ENCODE assay signal across 9 mouse cellular contexts in the genomic region with DNA sequence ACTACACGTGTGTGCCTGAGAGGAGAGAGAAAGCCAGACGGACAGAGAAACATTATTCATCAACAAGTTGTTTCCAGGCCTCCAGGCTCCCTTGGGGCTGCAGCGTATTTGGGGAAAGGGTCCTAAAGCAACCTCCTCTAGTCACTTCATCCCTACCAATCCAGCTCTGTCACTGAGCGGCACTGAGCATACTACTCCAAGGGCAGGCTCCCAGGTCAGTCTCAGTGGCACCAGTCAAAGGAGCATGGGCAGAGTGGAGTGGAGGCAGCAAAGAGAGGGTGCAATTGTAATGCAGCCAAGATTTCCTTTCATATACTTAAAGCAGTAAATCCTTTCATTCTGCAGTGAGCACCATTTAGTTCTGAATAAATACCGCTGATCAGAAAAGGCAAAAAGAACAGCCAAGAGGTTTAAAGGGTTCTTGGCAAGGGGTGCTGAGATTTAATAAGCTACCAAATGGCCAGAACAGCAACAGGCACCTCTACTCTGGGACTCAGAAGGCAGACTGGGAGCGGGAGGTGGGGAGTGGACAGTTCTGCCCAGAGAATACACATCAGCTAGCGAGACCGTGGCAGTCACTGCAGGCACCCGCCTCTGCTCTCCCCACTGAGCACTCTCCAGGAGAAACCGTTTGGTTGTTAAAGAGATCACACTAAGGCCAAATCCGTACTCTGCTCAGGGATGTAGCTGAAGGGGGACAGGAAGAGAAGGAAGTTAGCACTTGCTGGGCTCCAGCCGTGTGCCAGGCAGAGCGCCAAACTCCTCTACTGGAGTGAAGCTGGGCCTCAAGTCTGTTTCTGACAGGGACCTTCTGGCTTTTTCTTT. TPM values are rescaled to one million over a fixed set of nuclear protein-coding genes. Genes with fewer than 3 reads are reported as not detected.
A peak's percentile ranks its signal among the peaks of the same experiment; 100 is the strongest.
DNase-seq lines count a peak whose midpoint lies in the region; ATAC-seq lines count a peak whose summit lies in the region.
"Had no signal": no experiment of that assay in that cellular context is flagged by ENCODE, and none has a peak within 500 bp of the region (broad histone marks: within the 10 kb centered on the region; RNA-seq: fewer than 3 reads in every experiment).

No protein-coding gene starts in this region.

- H3K9me3 ChIP-seq in heart, embryonic 16.5 days (replicated peaks; ENCODE audit: control insufficient read depth, low read length): no peaks in the 10 kb centered on the region
- H3K9me3 ChIP-seq in lung, embryonic 16.5 days (ENCODE audit: control insufficient read depth, low read length): no peaks in the 10 kb centered on the region
- no peaks in the 10 kb centered on the region for H3K9me3 ChIP-seq in liver, embryonic 11.5 days (ENCODE audit: control insufficient read depth, low read length)
- H3K9me3 ChIP-seq: liver, embryonic 13.5 days had no signal

- peak; percentile 37 to 44 for DNase-seq in heart, adult 9 months (ENCODE audit: low spot score in 2 of 2)
- DNase-seq in heart, adult 8-10 months (ENCODE audit: low spot score): no peak
- peak; percentile 30 for DNase-seq in brain, embryonic 18.5 days (ENCODE audit: low read depth, low spot score)
- no peak for DNase-seq in yolk sac, embryonic 10.5 days (ENCODE audit: low spot score)
- DNase-seq in liver, embryonic 11.5 days (ENCODE audit: low spot score): no peak
- DNase-seq in thymus, postnatal 0 days (ENCODE audit: low spot score): no peak
- DNase-seq: liver, embryonic 13.5 days had no signal

- peak; percentile 26; the same call in 1 of the 2 replicates for ATAC-seq in heart, embryonic 16.5 days (replicated peaks; ENCODE audit: extremely low read depth, insufficient read depth, low FRiP score)
- peak; percentile 58 for ATAC-seq in lung, embryonic 16.5 days (ENCODE audit: low read depth)
- no peak for ATAC-seq in liver, embryonic 11.5 days (replicated peaks; ENCODE audit: low FRiP score)

- peaks cover 24% of the 10 kb centered on the region for H3K4me1 ChIP-seq in heart, embryonic 16.5 days (ENCODE audit: control insufficient read depth, insufficient read depth, low read length)
- peaks cover 18% of the 10 kb centered on the region for H3K4me1 ChIP-seq in lung, embryonic 16.5 days (replicated peaks; ENCODE audit: control insufficient read depth, insufficient read depth, low read length)
- H3K4me1 ChIP-seq in liver, embryonic 11.5 days (replicated peaks; ENCODE audit: control insufficient read depth, insufficient read depth, low read length): peaks cover 8% of the 10 kb centered on the region

- H3K36me3 ChIP-seq in heart, embryonic 16.5 days (ENCODE audit: control insufficient read depth, insufficient read depth): no peaks in the 10 kb centered on the region
- H3K36me3 ChIP-seq in lung, embryonic 16.5 days (ENCODE audit: control insufficient read depth, insufficient read depth, low read length): no peaks in the 10 kb centered on the region
- no peaks in the 10 kb centered on the region for H3K36me3 ChIP-seq in liver, embryonic 11.5 days (ENCODE audit: control insufficient read depth, insufficient read depth, low read length)
- H3K36me3 ChIP-seq: liver, embryonic 13.5 days had no signal

- WGBS in heart, embryonic 16.5 days: 45% methylated on average over 13 of the region's 13 CpGs
- 40% methylated on average over 13 of the region's 13 CpGs for WGBS in lung, embryonic 16.5 days
- WGBS in liver, embryonic 11.5 days: 69% methylated on average over 13 of the region's 13 CpGs

- H3K9ac ChIP-seq in heart, embryonic 16.5 days (ENCODE audit: low read length): no peak overlapping the region
- H3K9ac ChIP-seq in lung, embryonic 16.5 days (ENCODE audit: low read length): no peak overlapping the region
- H3K9ac ChIP-seq in liver, embryonic 11.5 days (ENCODE audit: low read depth, low read length): no peak overlapping the region
- H3K9ac ChIP-seq: liver, embryonic 13.5 days had no signal

- H3K27me3 ChIP-seq in heart, embryonic 16.5 days (ENCODE audit: control insufficient read depth, insufficient read depth, low read length): no peaks in the 10 kb centered on the region
- H3K27me3 ChIP-seq in lung, embryonic 16.5 days (ENCODE audit: control insufficient read depth, insufficient read depth, low read depth, low read length): no peaks in the 10 kb centered on the region
- H3K27me3 ChIP-seq in liver, embryonic 11.5 days (replicated peaks; ENCODE audit: control insufficient read depth, insufficient read depth, low read length): no peaks in the 10 kb centered on the region
- H3K27me3 ChIP-seq: liver, embryonic 13.5 days had no signal

- no peak overlapping the region; the same call in 1 of the 2 replicates for H3K27ac ChIP-seq in heart, embryonic 16.5 days (ENCODE audit: low read length)
- H3K27ac ChIP-seq in lung, embryonic 16.5 days (ENCODE audit: low read length): peak overlapping the region; percentile 48
- no peak overlapping the region for H3K27ac ChIP-seq in liver, embryonic 11.5 days (ENCODE audit: low read depth, low read length)
- H3K27ac ChIP-seq: liver, embryonic 13.5 days had no signal

- no peak overlapping the region for H3K4me3 ChIP-seq in heart, embryonic 16.5 days (ENCODE audit: low read length)
- no peak overlapping the region for H3K4me3 ChIP-seq in lung, embryonic 16.5 days (ENCODE audit: low read length)
- H3K4me3 ChIP-seq in liver, embryonic 11.5 days (ENCODE audit: low read depth, low read length): no peak overlapping the region
- H3K4me3 ChIP-seq: liver, embryonic 13.5 days had no signal

- no peak overlapping the region for H3K4me2 ChIP-seq in heart, embryonic 16.5 days (ENCODE audit: low read depth, low read length)
- H3K4me2 ChIP-seq in lung, embryonic 16.5 days (ENCODE audit: low read depth, low read length): no peak overlapping the region
- no peak overlapping the region for H3K4me2 ChIP-seq in liver, embryonic 11.5 days
- H3K4me2 ChIP-seq: liver, embryonic 13.5 days had no signal

RNA-seq across cellular contexts. Expression of a gene that starts 19.8 kb away (rescaled TPM):
- 10 to 100 TPM; 53.7 to 61.8 (median 55.7) TPM for total RNA-seq in heart, adult 8-10 months (2022)
- polyA plus RNA-seq in heart, embryonic 16.5 days (2015; fragmentation: Nextera tagmentation; extraction: Ambion mirVana): 64.9 and 68.9 TPM in 2 replicates
- polyA plus RNA-seq in lung, embryonic 16.5 days (2015; fragmentation: Nextera tagmentation; extraction: Ambion mirVana): 86.0 and 89.8 TPM in 2 replicates
- 95.7 and 105 TPM in 2 replicates for polyA plus RNA-seq in liver, embryonic 11.5 days (2014; fragmentation: Nextera tagmentation; extraction: Ambion mirVana)
- 95.7 and 99.8 TPM in 2 replicates for polyA plus RNA-seq in thymus, postnatal 0 days (2015; fragmentation: Nextera tagmentation; extraction: Ambion mirVana)

RNA-seq across cellular contexts. Expression of a gene that starts 28.8 kb away (rescaled TPM):
- 100 to 1,000 TPM; 168 to 198 (median 178) TPM for total RNA-seq in heart, adult 8-10 months (2022)
- polyA plus RNA-seq in heart, embryonic 16.5 days (2015; fragmentation: Nextera tagmentation; extraction: Ambion mirVana): 60.4 and 64.0 TPM in 2 replicates
- polyA plus RNA-seq in lung, embryonic 16.5 days (2015; fragmentation: Nextera tagmentation; extraction: Ambion mirVana): 52.8 and 57.4 TPM in 2 replicates
- 15.6 and 16.1 TPM in 2 replicates for polyA plus RNA-seq in liver, embryonic 11.5 days (2014; fragmentation: Nextera tagmentation; extraction: Ambion mirVana)
- 4.3 and 5.9 TPM in 2 replicates for polyA plus RNA-seq in thymus, postnatal 0 days (2015; fragmentation: Nextera tagmentation; extraction: Ambion mirVana)

RNA-seq across cellular contexts. Expression of a gene that starts 47.8 kb away (rescaled TPM):
- total RNA-seq in heart, adult 8-10 months (2022): 1 to 10 TPM; 1.7 to 4.2 (median 3.3) TPM
- 11.5 and 11.7 TPM in 2 replicates for polyA plus RNA-seq in heart, embryonic 16.5 days (2015; fragmentation: Nextera tagmentation; extraction: Ambion mirVana)
- 22.0 and 22.1 TPM in 2 replicates for polyA plus RNA-seq in lung, embryonic 16.5 days (2015; fragmentation: Nextera tagmentation; extraction: Ambion mirVana)
- polyA plus RNA-seq in liver, embryonic 11.5 days (2014; fragmentation: Nextera tagmentation; extraction: Ambion mirVana): 12.9 and 15.3 TPM in 2 replicates
- 33.7 and 35.8 TPM in 2 replicates for polyA plus RNA-seq in thymus, postnatal 0 days (2015; fragmentation: Nextera tagmentation; extraction: Ambion mirVana)

Comparison
In these comparisons a context has a peak if more than half of its experiments do, and no peak if none do; other contexts are left out.
1. DNase-seq: peak in heart, adult 9 months (2 of 2) and brain, embryonic 18.5 days (single experiment); none in heart, adult 8-10 months (single experiment), yolk sac, embryonic 10.5 days (single experiment), liver, embryonic 11.5 days (single experiment) and thymus, postnatal 0 days (single experiment).